Mouse (Mus musculus): ENCODE results near the gene Pimreg.

The Pimreg gene

DNA sequence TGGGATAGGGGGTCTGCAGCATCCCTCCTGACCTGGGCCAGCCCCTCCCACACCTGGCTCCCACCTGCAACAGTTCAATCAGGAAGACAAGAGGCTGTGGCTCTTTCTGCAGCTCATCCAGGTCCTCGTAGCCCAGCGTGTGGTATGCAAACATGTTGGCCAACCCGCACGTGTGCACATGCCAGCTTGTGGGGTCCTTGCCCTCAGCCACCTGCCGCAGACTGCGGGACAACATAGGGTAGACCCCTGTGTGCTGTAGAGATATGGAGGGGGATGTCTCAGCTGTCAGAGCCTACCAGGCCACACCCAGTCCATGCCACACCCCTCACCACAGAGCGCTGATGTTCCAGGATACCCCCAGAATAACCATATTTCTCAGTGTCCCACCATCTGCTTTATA, 10.5 kb upstream of the Pimreg start:
- DNase-seq, result no peak

DNA sequence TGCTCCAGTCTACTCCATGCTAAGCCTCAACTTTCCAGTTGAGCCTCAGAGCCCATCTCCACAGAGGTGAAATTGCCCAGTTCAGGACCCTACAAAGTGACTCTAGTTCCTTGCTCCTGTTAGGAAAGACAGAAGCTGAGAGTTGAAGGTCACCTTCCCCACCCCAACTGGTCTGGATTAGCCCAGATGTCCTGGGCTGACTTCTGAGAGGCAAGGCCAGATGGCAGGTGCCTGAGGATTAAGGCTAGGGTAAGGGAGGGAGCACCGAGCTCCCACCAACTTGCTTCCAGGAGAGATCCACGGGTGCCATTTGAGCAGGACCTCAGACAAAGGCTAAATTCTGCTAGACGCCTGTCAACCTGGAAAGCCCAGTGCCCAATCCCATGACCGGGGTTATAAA, 9.7 kb upstream of the Pimreg start:
- DNase-seq, result no peak

GRCm38 (mm10) chr11:72032589-72032988, 9.2 kb upstream of the Pimreg start:
- no peak for DNase-seq

GRCm38 (mm10) chr11:72037409-72037808, 4.4 kb upstream of the Pimreg start, which contains the start of gene Aipl1:
TSS of gene Aipl1 (minus strand) at chr11:72037509.
- DNase-seq, result no peak

- DNase-seq, result peak; percentile 57 to 78
These were observed 3.8 kb upstream of the Pimreg start for GRCm38 (mm10) chr11:72037996-72038395.

GRCm38 (mm10) chr11:72039599-72040386, 2.0 kb upstream of the Pimreg start:
- no peak for DNase-seq

- DNase-seq, result no peak
These were observed 503 bp upstream of the Pimreg start for GRCm38 (mm10) chr11:72041290-72041767.

DNA sequence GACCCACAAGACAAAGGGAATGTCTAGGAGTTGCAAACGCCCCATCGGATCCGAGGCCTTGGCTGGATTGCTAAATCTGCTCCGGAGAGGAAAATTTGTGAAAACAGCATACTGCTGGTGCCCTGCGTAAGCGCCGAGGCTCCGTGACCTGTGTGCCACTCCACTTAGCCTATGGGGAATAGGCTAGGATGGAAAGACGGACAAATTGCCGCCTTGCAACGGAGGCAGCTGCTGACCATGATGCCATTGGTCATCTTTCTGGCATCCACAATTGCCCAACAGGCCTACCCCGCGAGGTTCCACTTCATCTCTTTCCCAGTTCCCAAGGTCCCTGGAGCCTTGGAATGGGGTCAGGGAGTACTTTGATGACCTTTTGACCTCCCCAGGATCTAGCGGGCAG, 799 bp downstream of the Pimreg start:
- DNase-seq, result no peak

DNA sequence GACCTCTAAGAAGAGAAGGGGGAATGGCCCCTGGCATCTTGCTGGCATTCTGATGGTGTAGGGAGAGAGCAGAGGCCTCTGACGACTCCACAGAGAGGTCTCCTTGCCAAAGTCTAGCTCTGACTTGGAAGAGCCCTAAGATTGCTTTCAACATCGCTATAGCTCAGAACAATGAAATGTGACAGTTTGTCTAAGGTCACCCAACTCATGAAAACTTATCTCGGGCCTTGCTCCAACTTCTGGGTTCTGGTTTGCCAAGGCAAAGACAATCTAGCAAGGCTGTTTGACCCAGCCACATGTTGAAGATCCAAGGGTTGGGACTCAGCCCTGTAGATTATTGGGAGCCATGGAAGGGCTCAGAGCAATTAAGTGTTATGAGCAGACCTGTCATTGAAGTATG, 2.4 kb downstream of the Pimreg start:
- peak in 1 of 2 experiments; percentile 13 for DNase-seq

DNA sequence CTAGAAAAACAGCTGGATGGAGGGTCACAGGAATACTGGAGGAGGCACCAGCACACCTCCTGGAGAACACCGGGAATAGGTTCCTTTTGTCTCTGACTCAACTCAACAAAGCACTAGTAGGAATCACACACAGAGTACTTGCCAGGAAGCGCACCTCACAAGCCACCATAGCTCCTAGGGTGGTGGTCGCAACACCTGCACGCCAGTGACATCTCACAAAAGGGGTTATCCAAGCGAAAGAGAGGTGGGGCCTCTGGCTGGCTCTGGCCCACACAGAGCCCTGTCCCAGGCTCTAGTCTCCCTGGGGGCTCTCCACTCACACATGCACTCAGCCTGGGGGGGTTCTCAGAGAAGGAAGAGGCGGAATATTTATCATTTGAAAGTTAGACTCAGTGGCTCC, 6.9 kb downstream of the Pimreg start:
- no peak for DNase-seq

DNA sequence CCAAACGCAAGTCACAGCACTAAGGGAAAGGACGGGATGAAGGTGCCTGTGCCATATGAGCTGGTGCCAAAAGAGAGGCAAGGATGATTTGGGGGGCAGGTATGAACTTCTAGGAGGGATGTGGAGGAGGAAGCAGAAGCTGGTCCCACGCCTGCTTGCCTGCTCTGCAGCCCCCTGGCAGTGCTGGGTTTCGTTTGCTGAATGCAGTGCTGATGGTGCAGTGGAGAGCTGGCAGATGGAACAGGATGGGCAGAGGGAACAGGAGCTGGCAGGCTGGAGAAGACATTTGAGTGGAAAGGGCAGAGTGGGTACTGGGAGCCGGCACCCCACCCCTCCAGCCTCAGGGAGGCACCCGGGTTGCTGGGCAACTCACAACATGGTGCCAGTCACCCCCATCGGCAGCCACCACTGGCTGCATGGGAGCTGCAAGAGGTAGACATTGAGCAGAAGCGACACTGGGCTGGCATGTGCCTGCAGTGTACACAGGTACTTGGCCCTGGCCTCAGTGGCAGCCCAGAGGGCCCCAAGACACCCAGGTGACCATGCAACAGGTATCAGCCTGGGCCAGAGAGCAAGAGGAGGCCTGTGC, 7.4 kb downstream of the Pimreg start:
- DNase-seq, result no peak

GRCm38 (mm10) chr11:72050168-72050894, 8.5 kb downstream of the Pimreg start:
- no peak for DNase-seq

- peak in 1 of 2 experiments; percentile 13 for DNase-seq
These were observed 9.3 kb downstream of the Pimreg start for GRCm38 (mm10) chr11:72050895-72051858.

GRCm38 (mm10) chr11:72052221-72052620, 10.4 kb downstream of the Pimreg start:
- no peak for DNase-seq

GRCm38 (mm10) chr11:72052636-72053035, 10.8 kb downstream of the Pimreg start:
- peak; percentile 75 to 85 for DNase-seq

DNA sequence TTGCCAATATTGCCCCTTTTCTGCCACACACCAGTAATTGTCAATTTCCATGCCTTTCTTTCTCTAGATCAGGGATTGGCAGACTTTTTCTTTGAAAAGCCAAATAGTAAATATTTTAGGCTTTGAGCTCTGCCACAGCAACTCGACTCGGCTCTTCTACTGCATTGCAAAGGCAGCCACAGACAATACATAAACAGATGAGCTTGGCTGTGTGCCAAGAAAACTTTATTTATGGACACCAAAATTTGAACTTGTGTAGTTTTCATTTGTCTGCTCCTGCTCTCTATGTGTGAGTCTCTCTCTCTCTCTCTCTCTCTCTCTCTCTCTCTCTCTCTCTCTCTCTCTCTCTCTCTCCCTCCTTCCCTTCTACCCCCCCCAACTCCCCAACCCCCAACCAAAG, 13.3 kb downstream of the Pimreg start:
- no peak for DNase-seq

DNA sequence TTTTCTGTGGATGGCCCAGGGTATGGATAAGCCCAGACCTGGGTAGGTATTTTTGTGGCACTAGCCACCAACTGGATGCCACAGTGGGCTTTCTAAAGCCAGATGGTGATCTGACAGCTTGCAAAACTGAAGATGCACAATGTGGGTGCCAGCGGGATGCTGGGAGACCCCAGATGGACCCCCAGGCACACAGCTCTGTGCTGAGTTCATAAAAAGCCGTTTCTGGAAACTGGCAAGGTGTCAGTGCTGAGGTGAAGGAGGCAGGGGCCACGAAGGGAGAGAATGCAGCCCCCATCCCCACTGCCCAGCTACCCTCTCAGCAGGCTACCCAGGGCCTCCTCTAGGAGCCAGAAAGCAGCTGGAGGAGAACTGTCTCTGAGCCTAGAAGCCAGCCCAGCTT, 15.3 kb downstream of the Pimreg start:
- no peak for DNase-seq

- no peak for DNase-seq
These were observed 18.6 kb downstream of the Pimreg start for GRCm38 (mm10) chr11:72060416-72060815.

GRCm38 (mm10) chr11:72061093-72061620, 19.3 kb downstream of the Pimreg start:
- DNase-seq, result peak in 1 of 2 experiments; percentile 11

DNA sequence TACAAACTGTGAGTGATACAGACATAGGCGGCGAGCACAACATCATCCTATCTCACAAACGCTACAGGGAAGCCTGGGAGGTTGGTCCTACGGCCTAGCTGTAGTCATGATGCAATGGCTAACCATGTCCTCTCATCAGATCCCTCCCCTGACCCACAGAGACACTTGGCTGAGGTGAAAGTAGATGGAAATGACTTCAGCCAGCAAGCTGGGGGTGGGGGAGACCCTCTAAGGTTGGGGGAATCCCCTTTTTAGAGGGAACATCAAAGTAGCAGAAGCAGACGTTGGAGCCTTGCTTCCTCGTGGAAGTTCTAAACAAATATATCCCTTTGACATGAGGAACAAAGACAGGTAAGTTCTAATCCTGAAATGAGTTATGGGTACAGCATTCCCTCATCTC, 22.6 kb downstream of the Pimreg start:
- no peak for DNase-seq

DNA sequence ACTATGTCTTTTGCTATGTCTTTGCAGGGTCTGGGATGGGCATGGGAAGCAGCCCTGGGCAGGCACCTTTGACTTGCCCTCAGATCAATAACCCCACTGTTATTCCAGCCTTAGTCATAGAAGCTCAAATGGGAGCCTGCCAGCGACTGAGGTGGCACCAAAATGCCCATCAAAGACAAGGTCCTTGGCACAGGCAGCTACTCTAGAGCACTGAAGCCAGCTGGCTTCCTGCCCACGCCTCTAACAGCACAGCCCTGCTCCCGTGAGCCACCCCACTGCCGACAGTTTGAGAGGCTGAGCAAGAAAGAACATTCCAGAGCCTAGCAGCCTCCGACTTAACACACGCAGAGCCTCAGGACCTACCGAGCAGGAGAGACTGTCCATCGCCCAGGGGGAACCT, 23.3 kb downstream of the Pimreg start:
- peak; percentile 54 to 73 for DNase-seq

GRCm38 (mm10) chr11:72066330-72066729, 24.5 kb downstream of the Pimreg start:
- DNase-seq, result peak; percentile 55 to 67
